Mouse (Mus musculus): Measurements from ENCODE around the gene Prkce.

DNA sequence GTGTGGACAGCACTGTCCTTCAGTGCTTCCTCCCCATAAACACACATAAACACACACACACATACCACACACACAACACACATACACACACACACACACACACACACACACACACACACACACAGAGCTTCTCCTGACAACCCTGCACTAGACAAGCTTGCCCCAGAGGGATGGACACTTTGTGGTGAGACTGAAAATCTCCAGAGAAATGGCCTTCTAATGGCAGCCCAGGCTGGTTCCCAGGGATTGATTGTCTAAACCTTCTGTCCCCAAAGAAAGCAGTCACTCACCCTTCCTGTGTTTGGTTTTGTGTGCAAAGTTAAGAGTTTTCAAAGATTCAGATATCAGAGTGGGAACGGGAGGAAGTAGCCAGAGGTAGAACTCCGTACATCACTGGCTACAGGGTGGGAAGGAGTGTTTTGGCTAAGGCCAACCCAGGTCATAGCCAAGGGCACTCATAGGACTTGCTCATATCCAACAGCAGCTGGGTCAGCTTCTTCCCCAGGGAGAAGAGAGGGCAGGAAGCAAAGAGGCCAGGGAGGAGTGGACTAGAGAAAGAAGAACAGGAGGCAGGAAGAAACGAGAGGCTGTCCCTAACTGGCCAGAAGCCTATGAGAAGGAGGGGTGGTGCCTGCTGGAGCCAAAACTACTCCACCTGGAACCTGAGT lies 450.1 kb downstream of the Prkce start:
- TF ChIP-seq CTCF (IDR thresholded peaks at IDR 0.05; ENCODE audit: low read depth), result no peak
- no peak for TF ChIP-seq EP300 (IDR thresholded peaks at IDR 0.05; ENCODE audit: low read depth)
